Mouse (Mus musculus) forebrain, embryonic 13.5 days (tissue): ENCODE data around the gene Gabrb1. TPM values are rescaled to one million over a fixed set of nuclear protein-coding genes. Genes with fewer than 3 reads are reported as not detected.
A peak's percentile ranks its signal among the peaks of the same experiment; 100 is the strongest.

Experiments
- ATAC-seq: fragments of 200-750 bp; cut with Nextera tagmentation; 2 replicates; pipeline ENCODE4 v1.8.0; 2017
- H3K27ac ChIP-seq: fragments of 300-500 bp; sonication (generic); 2 replicates; pipeline ENCODE4 v1.5.1; 2015; ENCODE audit warnings: inconsistent platforms, mild to moderate bottlenecking, moderate library complexity
- H3K27me3 ChIP-seq: fragments of 300-500 bp; sonication (generic); 2 replicates; pipeline ENCODE4 v1.6.1; 2015; ENCODE audit warnings: mild to moderate bottlenecking, inconsistent platforms
- H3K36me3 ChIP-seq: fragments of 300-500 bp; sonication (generic); 2 replicates; pipeline ENCODE4 v1.6.1; 2015; ENCODE audit warnings: mild to moderate bottlenecking, inconsistent platforms; ENCODE audit not compliant: poor library complexity, severe bottlenecking
- H3K4me1 ChIP-seq: fragments of 300-500 bp; sonication (generic); 2 replicates; pipeline ENCODE4 v1.6.1; 2015; ENCODE audit warnings: inconsistent platforms
- H3K4me2 ChIP-seq: fragments of 300-500 bp; sonication (generic); 2 replicates; pipeline ENCODE4 v1.6.1; 2015; ENCODE audit warnings: inconsistent platforms, mild to moderate bottlenecking, moderate library complexity
- H3K4me3 ChIP-seq: fragments of 300-500 bp; sonication (generic); 2 replicates; pipeline ENCODE4 v1.5.1; 2015; ENCODE audit warnings: mild to moderate bottlenecking, inconsistent platforms
- H3K9ac ChIP-seq: fragments of 300-500 bp; sonication (generic); 2 replicates; pipeline ENCODE4 v1.6.1; 2015; ENCODE audit warnings: mild to moderate bottlenecking, inconsistent platforms
- H3K9me3 ChIP-seq: fragments of 300-500 bp; sonication (generic); replicated peaks from 2 replicates; pipeline ENCODE4 v1.6.1; 2016; ENCODE audit warnings: inconsistent platforms
- WGBS: fragments of 180-500 bp; shearing (Covaris S2); methylation state at CpG from one replicate; pipeline ENCODE4 v1.1.7; 2015; 5-methylcytosine and 5-hydroxymethylcytosine counted together
- polyA plus RNA-seq: library from polyadenylated mRNA; unstranded; fragments of >200 nt; fragmentation: Nextera tagmentation; extraction: Ambion mirVana; gene quantifications from 2 replicates; pipeline ENCODE4 v1.2.1, GENCODE M21; 2015

The Gabrb1 gene
- polyA plus RNA-seq, 1 experiment from 2014 or later, result 4.8 TPM

DNA sequence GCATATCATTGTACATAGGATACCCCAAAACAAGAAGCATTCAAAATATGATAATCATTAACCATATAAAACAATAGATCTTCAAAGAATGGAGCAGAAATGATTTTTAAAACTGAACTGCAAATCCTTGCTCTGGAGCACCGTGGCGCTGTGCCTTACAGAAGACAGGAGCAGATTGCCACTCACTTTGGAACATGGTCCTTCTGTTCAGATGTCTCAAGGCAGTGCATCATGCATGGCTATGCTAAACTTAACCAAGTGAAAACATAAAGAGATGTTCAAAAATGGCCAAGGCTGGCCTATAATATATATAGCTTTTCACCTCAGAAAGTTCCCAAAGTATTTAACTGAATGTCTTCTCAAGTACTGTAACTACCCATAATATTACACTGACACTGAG, 240.3 kb downstream of the Gabrb1 start:
- Histone ChIP-seq H3K27ac (no peak overlapping the region), H3K36me3 (no peaks in the 10 kb centered on the region), H3K4me1 (no peaks in the 10 kb centered on the region), H3K9ac (no peak overlapping the region), H3K4me3 (no peak overlapping the region), H3K9me3 (no peaks in the 10 kb centered on the region), H3K4me2 (no peak overlapping the region), H3K27me3 (no peaks in the 10 kb centered on the region)
- no peak for ATAC-seq
- WGBS, result 96% methylated on average over 2 of the region's 2 CpGs

DNA sequence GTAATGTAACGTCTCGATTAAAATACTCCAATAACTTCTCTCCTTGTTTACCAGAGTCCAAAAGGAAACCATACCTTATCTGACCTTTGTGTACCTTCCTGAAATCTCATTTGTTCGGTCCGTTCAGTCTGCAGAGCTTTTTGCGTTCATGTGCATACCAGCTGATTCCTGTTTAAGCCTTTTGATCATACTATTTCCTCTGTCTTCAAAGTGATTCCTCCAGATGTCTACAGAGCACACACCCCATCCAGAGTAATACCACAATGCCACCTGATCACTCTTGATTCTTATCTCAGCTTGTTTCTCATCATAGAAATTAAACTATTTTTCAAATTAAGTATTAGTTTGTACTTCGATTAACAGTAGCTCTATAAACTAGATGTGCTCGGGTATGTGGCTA, 245.5 kb downstream of the Gabrb1 start:
- no peak overlapping the region for H3K27ac ChIP-seq
- no peak overlapping the region for H3K4me2 ChIP-seq
- ATAC-seq, result no peak
- no peak overlapping the region for H3K9ac ChIP-seq
- no peaks in the 10 kb centered on the region for H3K4me1 ChIP-seq
- no peaks in the 10 kb centered on the region for H3K9me3 ChIP-seq
- H3K4me3 ChIP-seq, result no peak overlapping the region
- H3K27me3 ChIP-seq, result no peaks in the 10 kb centered on the region
- H3K36me3 ChIP-seq, result no peaks in the 10 kb centered on the region
- WGBS, result 93% methylated on average over 7 of the region's 7 CpGs

GRCm38 (mm10) chr5:71914028-71914427, 256.1 kb downstream of the Gabrb1 start:
- H3K9ac ChIP-seq, result no peak overlapping the region
- no peak overlapping the region for H3K27ac ChIP-seq
- H3K4me2 ChIP-seq, result no peak overlapping the region
- 74% methylated on average over 1 of the region's 1 CpGs for WGBS
- no peaks in the 10 kb centered on the region for H3K4me1 ChIP-seq
- no peak for ATAC-seq
- H3K4me3 ChIP-seq, result no peak overlapping the region
- H3K9me3 ChIP-seq, result no peaks in the 10 kb centered on the region
- H3K36me3 ChIP-seq, result no peaks in the 10 kb centered on the region
- no peaks in the 10 kb centered on the region for H3K27me3 ChIP-seq

- Histone ChIP-seq H3K27me3 (no peaks in the 10 kb centered on the region), H3K36me3 (no peaks in the 10 kb centered on the region), H3K9ac (no peak overlapping the region), H3K4me3 (no peak overlapping the region), H3K4me2 (no peak overlapping the region), H3K9me3 (no peaks in the 10 kb centered on the region), H3K4me1 (no peaks in the 10 kb centered on the region), H3K27ac (no peak overlapping the region)
- no peak for ATAC-seq
- 88% methylated on average over 4 of the region's 4 CpGs for WGBS
Measured at GRCm38 (mm10) chr5:71915711-71916110, 257.8 kb downstream of the Gabrb1 start.

DNA sequence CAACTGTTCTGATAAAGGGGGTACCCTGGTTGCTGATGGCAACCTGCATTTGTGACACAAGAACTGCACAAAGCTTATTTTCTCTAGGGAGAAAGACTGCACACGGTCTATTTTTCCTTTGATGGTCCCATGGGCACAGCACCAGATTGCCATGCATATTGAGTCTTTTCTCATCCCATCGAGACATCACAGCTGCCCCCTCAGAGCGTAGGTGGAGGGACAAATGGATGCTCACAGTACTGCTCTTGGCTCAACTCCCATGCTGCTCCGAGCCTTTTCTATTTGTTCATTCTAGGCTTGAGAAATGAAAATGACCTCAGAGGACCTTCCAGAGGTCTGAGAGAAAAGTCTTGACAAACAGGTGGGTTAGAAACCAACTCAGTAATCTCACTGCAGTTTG, 259.3 kb downstream of the Gabrb1 start:
- Histone ChIP-seq H3K27me3 (no peaks in the 10 kb centered on the region), H3K27ac (no peak overlapping the region), H3K4me2 (no peak overlapping the region), H3K36me3 (no peaks in the 10 kb centered on the region), H3K9me3 (no peaks in the 10 kb centered on the region), H3K4me1 (no peaks in the 10 kb centered on the region), H3K9ac (no peak overlapping the region), H3K4me3 (no peak overlapping the region)
- no peak for ATAC-seq
- 77% methylated on average over 4 of the region's 4 CpGs for WGBS

- Histone ChIP-seq H3K4me1 (no peaks in the 10 kb centered on the region), H3K27me3 (no peaks in the 10 kb centered on the region), H3K9ac (no peak overlapping the region), H3K36me3 (no peaks in the 10 kb centered on the region), H3K4me2 (no peak overlapping the region), H3K4me3 (no peak overlapping the region), H3K27ac (no peak overlapping the region), H3K9me3 (no peaks in the 10 kb centered on the region)
- 61% methylated on average over 4 of the region's 4 CpGs for WGBS
- ATAC-seq, result no peak
Measured at GRCm38 (mm10) chr5:71923636-71924035, 265.7 kb downstream of the Gabrb1 start.

DNA sequence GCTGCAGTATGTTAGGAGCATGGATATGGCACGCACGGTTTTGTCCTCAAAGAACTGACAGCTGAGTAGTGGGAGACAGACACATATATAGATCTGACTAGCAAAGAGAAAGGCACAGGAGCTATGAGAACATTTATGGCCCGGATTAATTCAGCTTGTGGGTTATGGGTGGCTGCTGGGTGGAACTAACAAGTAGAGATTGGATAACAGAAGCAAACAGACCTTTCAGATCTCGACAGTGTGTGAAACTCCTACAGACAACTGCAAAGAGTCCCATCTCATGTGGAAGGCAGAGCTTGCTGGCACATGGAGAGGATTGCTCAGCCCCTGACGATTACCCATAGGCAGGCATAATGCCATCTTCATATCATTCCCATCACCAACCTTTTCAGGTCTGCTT, 268.4 kb downstream of the Gabrb1 start:
- Histone ChIP-seq H3K36me3 (no peaks in the 10 kb centered on the region), H3K27ac (no peak overlapping the region), H3K4me1 (no peaks in the 10 kb centered on the region), H3K9me3 (no peaks in the 10 kb centered on the region), H3K4me3 (no peak overlapping the region), H3K27me3 (no peaks in the 10 kb centered on the region), H3K9ac (no peak overlapping the region), H3K4me2 (no peak overlapping the region)
- ATAC-seq, result no peak
- WGBS, result 80% methylated on average over 5 of the region's 5 CpGs

GRCm38 (mm10) chr5:71930036-71930435, 272.1 kb downstream of the Gabrb1 start:
- Histone ChIP-seq H3K4me1 (no peaks in the 10 kb centered on the region), H3K4me3 (no peak overlapping the region), H3K4me2 (no peak overlapping the region), H3K9ac (no peak overlapping the region), H3K36me3 (no peaks in the 10 kb centered on the region), H3K27ac (no peak overlapping the region), H3K9me3 (no peaks in the 10 kb centered on the region), H3K27me3 (no peaks in the 10 kb centered on the region)
- 69% methylated on average over 2 of the region's 2 CpGs for WGBS
- ATAC-seq, result 0 out of 2 replicates have a peak, but pooled peaks have one; percentile 24

DNA sequence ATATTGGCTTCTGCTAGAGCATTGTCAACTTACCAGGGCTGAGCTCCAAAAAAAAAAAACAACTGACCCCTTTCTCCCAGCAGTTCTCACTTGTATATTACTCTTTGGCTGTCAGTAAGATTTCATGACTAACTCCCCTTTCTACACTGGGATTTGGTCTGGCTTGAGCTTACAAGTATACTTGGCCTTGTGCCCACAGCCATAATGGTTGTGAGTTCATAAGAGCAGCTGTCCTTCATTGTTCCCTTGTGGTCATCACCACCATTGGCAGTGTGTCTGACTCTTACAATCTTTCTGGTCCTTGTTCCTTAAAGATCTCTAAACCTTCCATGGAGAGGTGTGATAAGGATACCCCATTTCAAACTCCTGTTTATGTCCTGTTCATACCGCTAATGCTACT, 293.5 kb downstream of the Gabrb1 start:
- Histone ChIP-seq H3K36me3 (no peaks in the 10 kb centered on the region), H3K9ac (no peak overlapping the region), H3K4me1 (0 out of 2 replicates have a peak, but pooled peaks cover 4% of the 10 kb centered on the region), H3K27ac (no peak overlapping the region), H3K4me3 (no peak overlapping the region), H3K27me3 (no peaks in the 10 kb centered on the region), H3K4me2 (no peak overlapping the region), H3K9me3 (no peaks in the 10 kb centered on the region)
- 98% methylated on average over 1 of the region's 1 CpGs for WGBS
- no peak for ATAC-seq

GRCm38 (mm10) chr5:71955070-71955685, 297.3 kb downstream of the Gabrb1 start:
- no peaks in the 10 kb centered on the region for H3K9me3 ChIP-seq
- no peaks in the 10 kb centered on the region for H3K27me3 ChIP-seq
- no peak overlapping the region for H3K4me3 ChIP-seq
- WGBS, result 52% methylated on average over 5 of the region's 5 CpGs
- peak; percentile 79 for ATAC-seq
- H3K4me1 ChIP-seq, result 0 out of 2 replicates have a peak, but pooled peaks cover 4% of the 10 kb centered on the region
- H3K4me2 ChIP-seq, result no peak overlapping the region
- no peaks in the 10 kb centered on the region for H3K36me3 ChIP-seq
- 0 out of 2 replicates have a peak overlapping the region, but pooled peaks have one; percentile 5 for H3K27ac ChIP-seq
- no peak overlapping the region for H3K9ac ChIP-seq

DNA sequence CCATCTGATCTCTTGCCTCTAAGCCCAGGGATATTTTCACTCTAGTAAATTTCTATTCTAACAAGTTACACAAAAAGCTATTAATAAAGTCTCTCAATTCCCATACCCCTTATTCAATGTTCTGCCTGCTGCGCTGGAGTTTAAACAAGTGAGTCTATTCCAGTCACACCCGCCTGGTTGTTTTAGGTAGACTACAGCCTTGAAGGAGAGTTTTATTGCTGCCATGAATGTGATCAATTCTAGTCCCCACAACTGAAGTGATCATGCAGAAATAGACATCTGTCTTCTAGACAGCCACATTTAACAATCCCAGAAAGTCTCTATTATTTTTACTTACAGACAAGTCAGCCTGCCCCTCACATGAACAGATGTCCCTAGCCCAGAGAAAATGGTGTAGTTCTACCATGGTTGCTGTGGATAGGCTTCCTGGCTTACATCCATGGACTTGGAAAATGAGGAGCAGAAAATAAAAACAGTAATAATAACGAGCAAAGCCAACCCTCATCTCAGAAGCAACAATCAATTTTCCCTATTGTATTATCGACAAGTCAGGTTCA, 307.0 kb downstream of the Gabrb1 start:
- WGBS, result 79% methylated on average over 4 of the region's 4 CpGs
- Histone ChIP-seq H3K9me3 (no peaks in the 10 kb centered on the region), H3K9ac (no peak overlapping the region), H3K36me3 (no peaks in the 10 kb centered on the region), H3K4me1 (peaks cover 4% of the 10 kb centered on the region; the same call in 1 of the 2 replicates), H3K4me2 (no peak overlapping the region), H3K27ac (no peak overlapping the region), H3K4me3 (no peak overlapping the region), H3K27me3 (no peaks in the 10 kb centered on the region)
- no peak for ATAC-seq

GRCm38 (mm10) chr5:71965529-71965928, 307.6 kb downstream of the Gabrb1 start:
- Histone ChIP-seq H3K9me3 (no peaks in the 10 kb centered on the region), H3K27me3 (no peaks in the 10 kb centered on the region), H3K4me2 (no peak overlapping the region), H3K36me3 (no peaks in the 10 kb centered on the region), H3K4me1 (peaks cover 10% of the 10 kb centered on the region; the same call in 1 of the 2 replicates), H3K27ac (no peak overlapping the region), H3K9ac (no peak overlapping the region), H3K4me3 (no peak overlapping the region)
- 74% methylated on average over 2 of the region's 2 CpGs for WGBS
- no peak for ATAC-seq
